Mouse (Mus musculus) left cerebral cortex, adult 18-20 months (tissue): ENCODE results near the gene 4931422A03Rik. TPM values are rescaled to one million over a fixed set of nuclear protein-coding genes. Genes with fewer than 3 reads are reported as not detected.
A peak's percentile ranks its signal among the peaks of the same experiment; 100 is the strongest.
"Not testable (repeated sequence)": the region's sequence is repeated elsewhere in the genome, so short reads cannot be mapped to it uniquely, and the experiment has no call there.

Source experiments
- DNase-seq, 2 experiments: peaks; one replicate each; pipeline ENCODE4 v3.0.0; 2021 to 2022; ENCODE audit warnings: low spot score in 2 of 2, mixed read lengths in 1 of 2
- total RNA-seq, 2 experiments: library from RNA; stranded (reverse); gene quantifications; 2 replicates each; pipeline ENCODE4 v1.2.3; 2021

4931422A03Rik gene
- total RNA-seq, 2 experiments from 2014 or later: not detected

DNA sequence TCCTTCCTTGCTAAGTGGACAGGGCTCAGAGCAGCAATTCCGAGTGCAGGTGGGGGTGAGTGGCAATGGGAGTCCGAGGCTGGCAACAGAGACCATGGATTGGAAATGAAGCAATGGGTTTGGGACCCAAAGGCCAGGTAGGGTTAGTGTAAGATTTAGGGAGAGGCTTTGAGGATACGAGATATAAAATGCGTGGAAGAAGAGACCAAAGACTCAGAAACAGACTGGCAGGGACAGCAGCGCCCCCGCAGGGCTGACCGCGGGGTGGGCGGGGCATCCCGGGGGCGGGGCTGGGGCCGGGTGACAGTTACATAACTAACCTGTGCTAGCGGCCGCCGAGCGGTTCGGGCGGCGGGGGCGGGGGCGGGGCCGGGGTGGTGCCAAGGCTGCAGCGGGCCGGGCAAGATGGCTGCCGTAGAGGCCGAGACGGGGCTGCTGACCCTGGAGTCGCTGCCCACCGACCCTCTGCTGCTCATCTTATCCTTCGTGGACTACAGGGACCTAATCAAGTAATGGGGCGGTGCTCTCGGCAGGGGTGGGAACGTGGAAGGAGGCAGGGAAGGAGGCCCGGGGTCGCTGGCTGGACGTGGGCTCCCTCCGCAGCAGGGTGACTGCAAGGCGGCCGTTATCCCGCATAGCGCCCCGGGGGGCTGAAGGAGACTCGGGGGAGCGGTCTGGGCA lies 563 bp downstream of the 4931422A03Rik start, which contains the start of gene Fbxo3:
Fbxo3 (plus strand) TSS at position 264 of the 681 bp plus-strand sequence.
- DNase-seq: peak; percentile 68 to 85

DNA sequence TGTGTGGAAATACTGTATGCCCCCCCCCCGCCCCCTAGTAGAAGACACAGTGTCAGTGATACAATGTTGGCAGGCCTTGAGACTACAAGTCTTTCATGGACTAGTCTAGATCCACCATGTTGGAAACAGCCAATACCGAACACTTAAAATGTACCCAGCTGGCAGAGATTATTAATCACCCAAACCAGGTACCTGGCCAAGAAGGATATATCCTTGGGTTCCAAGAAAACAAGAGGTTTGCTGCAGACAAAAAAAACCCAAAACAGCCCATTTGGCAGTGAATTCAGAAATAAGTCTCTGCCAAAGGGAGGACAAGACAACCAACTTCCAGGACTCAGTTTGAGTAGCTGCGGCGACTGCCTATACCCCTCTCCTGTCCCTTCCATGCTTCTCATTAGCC lies 3.5 kb downstream of the 4931422A03Rik start:
- no peak for DNase-seq

DNA sequence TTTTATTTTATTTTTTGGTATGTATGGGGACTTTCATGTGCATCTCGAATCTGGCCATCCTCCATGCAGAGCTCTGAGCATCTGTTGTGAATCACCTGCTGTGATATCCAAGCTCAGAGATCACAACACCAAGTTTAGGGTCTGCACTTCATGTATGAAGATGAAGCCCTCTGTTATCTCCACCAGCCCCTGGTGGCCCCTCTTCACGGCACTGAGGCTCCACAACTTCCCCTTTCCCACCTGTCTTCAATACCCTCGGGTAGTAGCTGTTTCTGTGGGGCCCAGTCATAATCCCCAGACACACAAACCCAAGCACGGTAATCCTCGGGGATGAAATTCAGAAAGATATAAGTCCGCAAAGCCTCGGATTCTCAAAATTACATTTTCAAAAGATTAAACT lies 5.1 kb downstream of the 4931422A03Rik start:
- DNase-seq: no peak

DNA sequence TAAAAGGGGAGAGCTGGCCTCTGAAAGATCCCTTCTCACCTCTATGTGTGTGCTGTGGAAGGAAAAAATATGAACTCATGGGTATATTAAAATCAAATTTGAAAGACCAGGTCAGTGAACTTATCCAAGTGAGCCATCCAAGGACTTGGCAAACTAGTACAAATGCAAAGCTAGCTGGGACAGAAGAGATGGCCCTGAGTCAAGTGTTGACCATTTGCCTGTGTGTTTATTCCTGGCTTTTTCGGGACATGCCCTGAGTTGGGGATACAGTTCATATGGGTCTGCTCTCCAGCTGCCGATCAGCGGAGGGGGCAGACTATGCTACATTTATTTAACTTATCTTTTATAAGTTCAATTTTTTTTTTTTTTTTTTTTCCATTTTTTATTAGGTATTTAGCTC lies 19.3 kb downstream of the 4931422A03Rik start:
- not testable (repeated sequence) for DNase-seq

DNA sequence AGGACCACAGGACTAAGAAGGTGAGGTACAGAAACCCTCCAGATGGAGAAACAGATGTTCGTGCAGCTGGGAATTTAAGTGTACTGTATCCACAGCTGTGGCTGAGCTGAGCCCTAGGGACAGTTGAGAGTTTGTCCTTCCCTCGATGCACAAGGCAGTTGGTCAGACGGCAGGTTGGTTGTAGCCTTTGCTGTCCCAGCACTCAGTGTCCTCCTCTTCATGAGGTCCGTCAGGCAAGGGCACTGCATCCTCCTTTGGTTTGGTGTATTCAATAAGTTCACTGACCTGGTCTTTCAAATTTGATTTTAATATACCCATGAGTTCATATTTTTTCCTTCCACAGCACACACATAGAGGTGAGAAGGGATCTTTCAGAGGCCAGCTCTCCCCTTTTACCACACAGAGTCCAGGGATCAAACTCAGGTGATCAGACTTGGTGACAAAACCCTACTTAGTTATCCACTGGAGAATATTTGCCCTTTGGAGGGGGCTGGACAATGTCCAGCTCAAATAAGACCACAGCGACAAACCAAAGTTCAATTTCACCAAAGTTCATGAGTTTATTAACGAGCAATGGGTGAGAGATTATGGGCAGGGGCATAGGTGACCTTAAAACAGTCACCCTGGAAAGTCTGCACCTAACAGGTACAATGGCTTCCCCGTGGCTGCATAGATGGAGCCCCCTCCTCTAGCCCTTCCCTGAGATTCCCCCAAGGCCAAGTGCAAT lies 20.2 kb downstream of the 4931422A03Rik start:
- no peak for DNase-seq

DNA sequence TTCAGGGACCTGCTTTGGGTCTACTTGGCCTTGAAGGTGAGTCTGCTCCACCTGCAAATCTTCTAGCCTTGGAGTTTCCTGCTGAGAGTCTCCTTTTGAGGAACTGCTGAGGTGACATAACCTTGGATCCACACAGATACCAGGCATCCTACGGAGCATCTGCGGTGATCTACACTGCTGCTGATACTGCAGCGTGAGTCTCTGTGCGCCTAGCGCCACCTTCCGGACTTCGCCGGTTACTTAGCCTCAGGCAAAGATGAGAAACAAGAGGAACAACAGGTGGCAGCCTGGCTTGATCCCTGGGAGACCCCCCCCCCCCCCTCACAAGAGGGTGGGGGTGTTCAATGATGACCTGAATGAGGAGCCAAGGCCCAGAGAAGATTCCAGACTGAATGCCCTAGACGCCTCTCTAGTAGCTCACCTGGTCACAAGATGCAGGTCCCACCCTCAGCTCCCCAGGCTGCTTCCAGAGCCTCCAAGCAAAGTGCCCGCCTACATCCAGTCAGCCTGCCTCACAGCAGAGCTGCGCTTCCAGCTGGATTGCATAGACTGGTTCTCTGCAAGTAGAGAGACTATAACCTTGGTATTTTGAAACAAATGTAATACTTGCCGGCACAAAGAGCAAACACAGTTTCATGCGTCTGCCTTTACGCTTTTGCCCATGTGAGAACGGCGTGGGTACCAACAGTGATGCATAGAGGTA lies 25.3 kb downstream of the 4931422A03Rik start:
- peak; percentile 73 to 77 for DNase-seq

DNA sequence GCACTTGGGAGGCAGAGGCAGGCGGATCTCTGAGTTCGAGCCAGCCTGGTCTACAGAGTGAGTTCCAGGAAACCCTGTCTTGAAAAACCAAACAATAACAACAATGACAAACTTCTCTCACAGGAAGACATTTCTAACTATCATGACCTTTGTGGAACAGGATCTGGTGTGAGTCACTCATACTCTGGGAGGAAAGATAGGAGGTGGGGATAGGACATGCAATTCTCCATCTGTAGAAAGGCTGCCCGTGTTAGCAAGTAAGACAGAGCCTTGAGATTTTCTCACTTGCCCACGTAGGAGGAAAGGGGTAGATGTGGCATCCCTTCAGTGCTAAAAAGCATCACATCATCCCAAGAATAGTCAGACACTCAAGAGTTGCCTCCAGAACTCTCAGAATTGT lies 26.3 kb downstream of the 4931422A03Rik start:
- no peak for DNase-seq

DNA sequence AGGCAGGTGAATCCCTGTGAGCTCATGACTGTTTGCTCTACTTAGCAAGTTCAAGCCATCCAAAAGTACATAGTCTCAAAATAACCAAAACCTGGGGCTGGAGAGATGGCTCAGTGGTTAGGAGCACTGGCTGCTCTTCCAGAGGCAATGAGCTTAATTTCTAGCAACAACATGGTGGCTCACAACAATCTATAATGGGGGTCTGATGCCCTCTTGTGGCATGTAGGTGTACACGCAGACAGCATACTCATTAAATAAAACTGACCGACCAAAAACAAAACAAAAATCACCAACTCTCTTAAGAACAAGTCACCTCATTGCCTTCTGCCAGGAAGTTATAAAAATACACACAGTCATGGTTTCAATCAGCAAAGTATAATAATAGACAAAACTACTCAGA lies 27.1 kb downstream of the 4931422A03Rik start:
- DNase-seq: no peak

DNA sequence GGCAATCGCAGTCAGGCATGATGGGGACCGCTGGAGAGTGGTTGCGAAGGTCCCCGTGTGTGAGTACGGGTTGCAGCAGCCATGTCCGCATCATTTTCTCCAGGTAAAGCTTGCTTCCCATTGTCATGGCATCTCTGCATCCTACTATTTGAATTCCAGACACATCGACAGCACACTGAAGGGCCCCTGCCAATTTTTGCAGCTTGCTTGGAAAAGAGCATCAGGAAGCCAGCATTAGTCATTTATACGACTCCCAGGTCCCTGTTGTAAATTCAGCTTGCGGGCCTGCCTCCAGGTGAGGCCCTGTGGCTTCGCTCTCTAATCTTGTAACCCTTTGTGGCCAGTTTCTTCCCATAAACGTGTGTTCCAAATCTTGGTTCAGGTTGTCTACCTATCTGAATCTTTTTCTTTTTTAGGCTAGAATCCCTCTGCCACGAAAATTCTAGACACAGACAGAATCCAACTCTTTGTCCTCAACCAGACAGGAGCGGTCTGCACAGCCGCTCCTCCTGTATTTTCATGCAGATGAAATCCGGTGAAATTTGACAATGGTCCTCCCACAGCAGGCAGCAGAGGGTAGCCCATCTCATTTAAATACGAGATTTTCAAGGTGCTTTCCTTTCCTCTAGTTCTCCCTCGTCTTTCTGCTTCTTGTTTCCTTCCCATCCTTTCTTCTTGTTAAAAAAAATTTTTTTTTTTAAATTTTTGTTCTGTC lies 35.4 kb downstream of the 4931422A03Rik start:
- DNase-seq: no peak

DNA sequence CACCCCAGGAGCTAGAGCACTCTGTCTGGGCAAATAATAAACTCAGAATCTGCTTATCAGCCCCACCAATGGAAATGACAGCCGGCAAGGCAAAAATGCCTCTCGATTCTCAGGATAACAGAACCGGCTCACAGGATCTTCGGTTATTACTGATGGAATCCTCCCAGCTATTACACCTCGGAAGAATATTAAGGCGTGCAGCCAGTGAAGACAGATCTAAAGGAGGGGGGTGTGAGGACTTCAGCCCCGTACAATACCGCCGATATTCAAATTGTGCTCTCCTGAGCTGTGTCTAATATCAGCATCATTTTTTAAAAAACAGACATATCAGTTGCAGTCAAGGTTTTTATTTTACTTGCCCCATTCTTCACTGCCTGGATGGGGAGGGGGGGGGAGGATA lies 36.0 kb downstream of the 4931422A03Rik start:
- no peak for DNase-seq

DNA sequence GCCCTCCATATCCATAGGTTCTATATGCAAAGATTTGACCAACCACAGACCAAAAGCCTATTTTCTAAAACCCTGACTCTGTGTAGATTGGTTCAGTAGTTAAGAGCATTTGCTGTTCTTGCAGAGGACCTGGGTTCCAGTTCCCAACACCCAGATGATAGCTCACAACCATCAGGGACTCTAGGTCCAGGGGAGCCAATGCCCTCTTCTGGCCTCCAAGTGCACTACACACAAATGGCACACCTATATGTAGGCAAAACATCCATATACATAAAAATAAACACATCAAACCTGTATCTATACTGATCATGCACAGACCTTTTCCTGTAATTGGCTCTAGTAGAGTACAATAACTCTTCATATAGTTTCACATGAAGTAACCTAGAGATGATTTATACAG lies 36.9 kb downstream of the 4931422A03Rik start:
- no peak for DNase-seq

DNA sequence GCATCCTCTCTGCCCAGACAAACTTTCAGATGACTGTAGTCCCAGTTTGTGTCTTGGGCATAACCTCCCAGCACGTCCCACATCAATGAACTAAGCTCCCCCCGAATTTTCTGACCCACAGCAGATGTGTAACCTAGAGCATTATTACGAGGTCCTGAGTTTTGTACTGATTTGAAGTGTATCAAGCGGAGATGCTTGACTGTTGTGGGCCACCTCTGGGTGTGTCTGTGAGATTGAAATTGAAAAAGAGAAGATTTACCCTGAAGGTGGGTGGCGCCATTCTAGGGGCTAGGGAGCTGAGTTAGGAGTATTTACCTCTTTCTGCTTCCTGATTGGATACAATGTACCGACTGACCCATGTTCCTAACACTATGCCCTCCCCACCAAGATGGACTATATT lies 38.4 kb downstream of the 4931422A03Rik start:
- DNase-seq: no peak

DNA sequence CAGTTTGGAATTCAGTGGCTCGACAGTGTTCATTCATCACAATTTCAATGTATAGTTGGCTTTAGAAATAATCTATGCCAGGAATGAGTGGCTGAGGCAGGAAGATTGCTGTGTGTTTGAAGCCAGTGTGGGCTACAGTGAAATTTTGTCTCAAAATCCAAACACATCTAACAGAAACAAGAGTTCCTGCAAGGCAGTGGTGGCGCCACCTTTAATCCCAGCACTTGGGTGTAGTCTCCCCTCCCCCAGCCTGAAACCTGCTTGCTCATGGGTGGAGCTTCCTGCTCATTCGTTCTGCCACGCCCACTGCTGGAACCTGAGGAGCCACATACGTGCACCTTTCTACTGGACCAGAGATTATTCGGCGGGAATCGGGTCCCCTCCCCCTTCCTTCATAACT lies 40.6 kb downstream of the 4931422A03Rik start:
- DNase-seq: not testable (repeated sequence)

DNA sequence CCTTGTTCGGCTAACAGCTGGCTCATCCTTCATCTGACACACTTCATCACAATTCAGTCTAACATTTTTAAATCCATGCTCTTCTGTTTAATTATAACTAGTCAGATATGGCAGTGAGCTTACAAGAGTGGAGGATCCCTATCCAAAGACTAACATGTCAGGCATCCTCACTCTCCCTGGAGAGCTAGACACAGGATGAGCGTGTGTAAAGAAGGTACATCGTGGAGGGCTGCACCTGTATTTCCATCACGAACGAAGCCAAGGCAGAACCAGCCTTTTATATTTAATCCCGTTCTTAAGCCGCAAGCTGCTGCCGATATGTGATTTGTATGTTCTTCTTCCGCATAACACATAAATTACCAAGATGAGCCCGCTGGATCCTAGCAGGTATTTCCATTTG lies 45.0 kb downstream of the 4931422A03Rik start:
- no peak for DNase-seq

DNA sequence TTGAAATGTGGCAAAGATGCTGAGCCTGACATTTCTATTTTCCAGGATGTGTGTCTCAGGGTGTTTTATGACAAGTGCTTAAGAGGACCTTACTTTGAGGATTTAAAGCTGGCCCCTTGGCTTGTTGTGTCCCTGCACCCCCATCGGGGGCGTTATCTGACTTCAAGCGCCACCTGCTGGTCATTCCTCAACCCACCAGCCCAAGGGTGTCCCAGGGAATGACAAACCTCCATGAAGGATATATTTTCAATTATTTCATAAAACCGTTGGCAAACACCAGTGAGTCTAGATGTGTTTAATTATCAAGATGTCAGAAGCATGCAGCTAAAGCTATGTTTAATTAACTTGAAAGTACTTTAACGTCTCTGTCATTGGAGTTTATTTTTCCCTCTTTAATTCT lies 45.9 kb downstream of the 4931422A03Rik start:
- peak; percentile 65 to 74 for DNase-seq

DNA sequence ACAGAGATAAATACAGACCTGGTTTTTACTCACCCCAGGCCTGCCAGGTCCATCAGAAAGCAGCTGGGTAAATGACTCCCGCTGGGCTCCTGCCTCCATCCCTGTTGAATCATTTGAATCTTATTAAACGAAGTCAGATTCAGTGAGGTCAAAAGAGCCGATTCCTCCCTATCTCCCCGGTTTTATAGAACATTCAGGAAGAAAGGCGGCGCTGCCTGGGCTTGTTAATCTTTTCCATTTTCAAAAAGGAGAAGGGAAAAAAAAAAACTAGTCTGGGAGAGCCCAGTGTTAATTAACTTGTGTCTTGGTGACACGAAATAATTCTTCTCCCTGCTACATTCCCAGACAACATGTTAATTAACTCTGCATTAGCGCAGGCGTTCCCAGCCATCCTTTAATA lies 50.4 kb downstream of the 4931422A03Rik start:
- no peak for DNase-seq

DNA sequence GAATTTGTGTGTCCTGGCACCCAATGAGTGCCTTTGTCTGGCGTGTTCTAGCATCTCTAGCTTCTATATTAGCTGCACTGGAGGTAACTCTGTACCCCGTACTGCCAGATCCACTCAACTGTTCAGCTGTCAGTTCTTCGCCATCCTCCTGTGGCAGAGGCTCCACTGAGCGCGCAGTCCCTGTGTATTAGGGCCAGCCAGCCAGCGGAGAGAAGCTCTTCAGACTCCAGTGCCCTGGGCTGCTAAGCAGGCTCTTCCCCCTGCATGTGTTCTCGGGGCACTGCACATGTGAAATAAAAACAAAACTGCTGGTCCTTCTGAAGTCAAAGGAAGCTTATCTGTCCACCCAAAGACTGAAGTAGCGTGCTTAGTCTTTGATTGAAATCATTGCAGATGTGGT lies 50.9 kb downstream of the 4931422A03Rik start:
- DNase-seq: no peak

DNA sequence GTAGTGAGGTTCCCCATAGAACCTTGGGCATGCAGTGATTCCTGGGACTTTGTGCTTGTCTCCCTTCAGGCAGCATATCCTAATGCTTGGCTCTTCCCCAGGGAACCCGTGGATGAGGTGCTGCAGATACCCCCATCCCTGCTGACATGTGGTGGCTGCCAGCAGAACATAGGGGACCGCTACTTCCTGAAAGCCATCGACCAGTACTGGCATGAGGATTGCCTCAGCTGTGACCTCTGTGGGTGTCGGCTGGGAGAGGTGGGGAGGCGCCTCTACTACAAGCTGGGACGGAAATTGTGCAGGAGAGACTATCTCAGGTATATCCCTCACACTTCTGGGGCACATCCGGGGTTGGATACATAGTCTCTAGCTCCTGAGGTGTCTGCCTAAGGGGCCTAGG lies 52.3 kb downstream of the 4931422A03Rik start:
- DNase-seq: no peak

DNA sequence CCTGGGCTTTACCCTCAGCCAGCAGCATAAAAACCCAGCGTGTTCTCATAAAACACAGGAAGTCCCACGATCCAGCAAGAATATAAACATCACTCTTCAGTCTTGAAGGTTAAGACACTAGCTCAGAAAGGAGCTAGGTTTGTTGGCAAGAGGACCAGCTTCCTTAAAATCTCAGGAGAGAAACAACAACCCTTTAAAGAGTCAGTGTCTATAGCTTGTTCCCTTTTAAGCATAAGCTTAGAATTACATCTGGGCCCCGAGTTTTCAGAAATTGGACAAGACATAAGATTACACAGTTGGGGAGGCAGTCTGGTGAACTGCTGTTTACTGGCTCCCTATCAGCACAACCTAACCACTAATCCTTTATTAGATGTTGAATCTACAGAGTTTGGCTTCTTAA lies 56.3 kb downstream of the 4931422A03Rik start:
- no peak for DNase-seq

DNA sequence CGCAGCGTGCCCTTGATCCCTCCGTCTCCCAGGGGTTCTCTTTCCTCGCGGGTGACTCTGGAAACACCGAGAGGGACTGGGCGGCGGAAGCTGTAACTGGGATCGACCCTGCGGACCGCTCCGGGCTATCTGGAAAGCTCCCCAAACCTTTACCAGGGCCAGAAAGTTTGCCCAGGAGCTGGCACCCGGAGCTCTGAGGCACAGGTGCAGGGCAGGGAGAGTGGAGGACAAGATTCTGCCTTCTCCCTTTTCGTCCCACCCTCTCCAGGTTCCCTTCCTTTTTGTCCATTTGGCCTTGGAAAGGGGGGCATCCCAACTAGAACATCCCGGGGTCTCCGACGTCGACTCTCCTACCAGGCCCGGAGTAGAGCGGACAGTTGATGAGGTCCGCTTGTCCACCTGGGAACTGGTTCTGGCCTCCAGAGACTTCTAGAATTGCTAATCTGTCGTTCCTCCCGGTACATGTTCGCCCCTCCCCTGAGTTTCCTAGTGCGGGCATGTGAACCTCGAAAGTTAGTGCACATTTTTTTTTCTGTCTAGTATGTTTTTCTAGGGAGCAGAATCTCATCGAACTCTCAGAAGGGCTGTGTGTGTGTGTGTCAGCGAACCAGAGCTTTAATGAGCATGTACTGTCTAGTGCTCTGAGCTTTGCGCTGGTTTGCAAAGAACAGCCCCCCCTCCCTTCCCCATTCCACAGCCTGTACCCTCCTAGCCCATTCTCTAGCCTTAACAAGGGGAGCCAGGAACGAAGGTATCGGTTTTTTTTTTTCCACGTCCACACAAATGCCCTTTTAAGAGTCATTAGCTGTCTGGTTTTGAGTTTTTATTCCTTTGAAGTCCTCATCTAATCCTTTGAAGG lies 57.1 kb downstream of the 4931422A03Rik start:
- no peak for DNase-seq
